Mouse (Mus musculus): ENCODE results near the gene Paqr9. TPM values are rescaled to one million over a fixed set of nuclear protein-coding genes. Genes with fewer than 3 reads are reported as not detected.

Gene Paqr9
- polyA plus RNA-seq, 1 experiment from 2014 or later: 1.9 TPM

Other genes starting within 250 kb of the Paqr9 start
- 10.2 and 13.1 TPM in 2 replicates for gene Chst2, start 152.9 kb upstream of the Paqr9 start, polyA plus RNA-seq (2014; fragmentation: Nextera tagmentation; extraction: Ambion mirVana)
- 129 and 132 TPM in 2 replicates for gene U2surp, start 47.7 kb upstream of the Paqr9 start, polyA plus RNA-seq (2014; fragmentation: Nextera tagmentation; extraction: Ambion mirVana)
- gene Pcolce2, start 77.9 kb downstream of the Paqr9 start, polyA plus RNA-seq (2014; fragmentation: Nextera tagmentation; extraction: Ambion mirVana): 1.7 and 2.4 TPM in 2 replicates
- gene Trpc1, start 190.7 kb downstream of the Paqr9 start, polyA plus RNA-seq (2014; fragmentation: Nextera tagmentation; extraction: Ambion mirVana): 4.5 and 4.6 TPM in 2 replicates

All from forebrain, embryonic 14.5 days (tissue).